Mouse (Mus musculus): ENCODE results near the gene Stat1.

The Stat1 gene

DNA sequence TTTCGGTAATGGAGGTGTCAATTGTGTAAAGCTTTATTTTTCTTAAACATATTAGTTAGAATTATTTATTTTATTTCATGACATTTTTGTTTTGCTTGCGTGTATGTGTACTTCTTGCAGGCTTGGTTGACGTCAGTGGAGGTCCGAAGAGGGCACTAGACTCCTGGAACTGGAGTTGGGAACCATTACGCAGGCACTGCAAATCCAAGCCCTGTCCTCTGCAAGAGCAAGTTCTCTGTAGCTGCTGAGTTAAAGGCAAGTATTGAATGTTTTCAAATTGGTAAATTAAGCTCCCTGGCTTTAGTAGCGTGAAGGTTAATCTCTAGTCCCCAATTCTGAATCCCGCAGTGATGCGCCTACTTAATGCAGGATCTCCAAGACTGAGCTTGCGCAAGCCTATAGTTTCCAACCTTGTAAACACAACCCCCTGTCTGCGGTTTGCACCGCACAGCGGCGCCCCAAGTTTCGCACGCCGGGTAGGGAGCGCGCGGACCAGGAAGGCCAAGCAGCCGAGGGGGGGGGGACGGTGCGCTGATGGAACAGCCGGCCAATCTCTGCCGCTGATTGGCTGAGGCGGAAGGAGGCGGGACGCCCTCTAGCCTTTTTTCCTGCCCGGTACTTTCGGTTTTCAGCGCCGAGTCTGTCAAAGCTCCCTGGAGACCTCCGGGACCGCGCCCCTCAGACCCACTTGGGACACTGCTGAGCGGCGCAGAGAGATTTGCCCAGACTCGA lies at the start of gene Stat1:
Gene Stat1, plus strand, starts transcription at position 581 of the 732 bp plus-strand sequence.
- DNase-seq (ENCODE audit: extremely low spot score, low spot score), result peak; percentile 96

DNA sequence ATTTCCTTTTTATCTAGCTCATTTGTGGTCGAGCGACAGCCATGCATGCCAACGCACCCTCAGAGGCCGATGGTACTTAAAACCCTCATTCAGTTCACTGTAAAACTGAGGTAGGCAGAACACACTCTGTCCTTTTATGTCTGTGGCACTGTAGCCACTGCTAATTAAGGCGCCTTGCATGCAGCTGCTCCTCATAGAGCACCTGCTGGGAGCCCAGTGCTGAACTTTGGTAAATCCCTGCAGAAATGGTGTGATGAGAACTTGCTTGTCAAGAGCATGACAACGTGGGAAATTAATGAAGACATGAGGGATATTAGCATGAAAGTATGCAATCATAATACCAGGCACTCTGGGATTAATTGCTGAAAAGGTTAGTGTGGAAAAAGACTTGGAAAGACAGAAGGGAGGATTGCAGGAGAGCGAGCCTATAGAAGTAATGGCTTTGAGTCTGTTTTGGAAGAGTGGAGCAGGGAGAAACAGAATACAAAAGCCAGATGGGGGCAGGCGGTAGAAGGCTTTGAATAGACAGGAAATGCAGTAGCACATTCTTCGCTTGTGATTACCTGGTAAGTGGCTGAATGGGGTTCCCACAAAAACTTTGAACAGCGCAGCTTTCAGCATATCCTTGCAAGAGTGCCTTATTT lies 39.4 kb upstream of the Stat1 start:
- DNase-seq (ENCODE audit: extremely low spot score, low spot score), result no peak

DNA sequence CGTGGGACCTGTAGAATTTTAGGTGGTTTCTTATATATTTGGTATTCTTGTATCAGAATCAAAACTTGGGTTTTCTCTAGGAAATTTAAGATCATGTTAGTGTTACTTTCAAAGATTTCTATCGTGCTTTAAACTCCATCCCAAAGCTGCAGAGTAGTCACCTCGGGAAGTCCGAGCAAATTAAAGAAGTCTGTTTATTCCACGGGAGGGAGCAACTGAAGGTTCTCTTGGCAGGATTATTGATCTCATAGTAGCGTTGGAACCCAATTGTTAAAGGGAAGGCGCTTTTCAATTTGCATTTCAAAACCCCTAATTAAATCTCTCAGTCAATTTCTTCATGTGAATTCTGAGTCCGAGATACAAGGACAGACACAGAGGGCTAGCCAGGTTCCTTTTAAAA lies 38.9 kb upstream of the Stat1 start:
- no peak for DNase-seq (ENCODE audit: extremely low spot score, low spot score)

DNA sequence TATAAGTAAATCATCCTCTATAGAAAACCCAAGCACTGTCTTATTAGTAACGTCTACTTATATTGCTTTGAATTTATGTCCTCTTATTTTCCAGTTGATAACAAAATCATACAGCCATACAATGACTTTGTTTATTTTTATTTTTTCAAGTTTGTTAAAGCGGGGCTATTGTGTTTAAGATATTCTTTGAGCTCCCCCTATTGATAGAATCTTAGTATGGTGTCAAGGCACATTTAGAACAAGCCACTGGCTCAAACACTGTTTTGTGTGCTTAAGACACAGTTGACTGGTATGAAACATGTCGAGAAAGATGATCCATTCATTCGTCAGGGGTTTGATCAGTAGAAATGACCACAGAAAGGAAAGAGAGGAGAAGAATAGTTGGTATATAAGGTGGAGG lies 33.0 kb upstream of the Stat1 start:
- no peak for DNase-seq (ENCODE audit: extremely low spot score, low spot score)

DNA sequence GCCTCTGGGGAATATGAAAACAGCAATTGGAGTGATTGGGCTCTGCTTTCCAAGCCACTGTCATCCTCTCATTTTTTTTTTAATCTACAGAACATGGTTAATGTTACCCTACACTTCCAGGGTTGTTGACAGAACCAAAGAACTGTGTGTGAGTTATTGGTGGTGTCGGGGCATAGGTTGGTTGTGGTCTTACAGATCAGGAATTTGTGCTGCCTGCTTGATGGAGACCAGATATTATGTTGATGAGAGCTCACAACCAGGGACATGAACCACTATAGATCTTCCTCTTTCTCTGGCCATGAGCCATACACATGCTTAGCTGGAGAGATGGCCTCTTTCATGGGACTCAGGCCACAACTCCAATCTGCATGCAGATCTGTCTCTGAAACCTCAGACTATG lies 32.1 kb upstream of the Stat1 start:
- DNase-seq (ENCODE audit: extremely low spot score, low spot score), result no peak

DNA sequence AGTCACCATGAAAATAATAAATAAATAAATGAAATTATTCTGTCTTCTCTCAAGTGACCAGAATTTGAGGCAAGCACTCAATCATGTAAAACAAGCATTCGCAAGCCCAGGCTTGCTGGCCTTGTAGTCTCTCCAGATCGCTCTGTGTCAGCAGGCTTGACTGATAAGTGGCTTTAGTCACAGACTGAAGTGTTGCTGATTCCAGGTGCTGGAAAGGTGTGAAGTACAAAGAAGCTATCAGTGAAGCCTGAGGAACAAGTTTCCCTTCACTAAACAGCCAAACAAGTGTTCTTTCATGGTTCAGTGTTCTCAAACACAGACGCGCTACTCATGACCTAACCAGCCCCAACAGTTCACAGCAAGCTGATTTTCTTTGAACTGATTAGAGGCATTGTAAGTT lies 30.6 kb upstream of the Stat1 start:
- DNase-seq (ENCODE audit: extremely low spot score, low spot score), result no peak

DNA sequence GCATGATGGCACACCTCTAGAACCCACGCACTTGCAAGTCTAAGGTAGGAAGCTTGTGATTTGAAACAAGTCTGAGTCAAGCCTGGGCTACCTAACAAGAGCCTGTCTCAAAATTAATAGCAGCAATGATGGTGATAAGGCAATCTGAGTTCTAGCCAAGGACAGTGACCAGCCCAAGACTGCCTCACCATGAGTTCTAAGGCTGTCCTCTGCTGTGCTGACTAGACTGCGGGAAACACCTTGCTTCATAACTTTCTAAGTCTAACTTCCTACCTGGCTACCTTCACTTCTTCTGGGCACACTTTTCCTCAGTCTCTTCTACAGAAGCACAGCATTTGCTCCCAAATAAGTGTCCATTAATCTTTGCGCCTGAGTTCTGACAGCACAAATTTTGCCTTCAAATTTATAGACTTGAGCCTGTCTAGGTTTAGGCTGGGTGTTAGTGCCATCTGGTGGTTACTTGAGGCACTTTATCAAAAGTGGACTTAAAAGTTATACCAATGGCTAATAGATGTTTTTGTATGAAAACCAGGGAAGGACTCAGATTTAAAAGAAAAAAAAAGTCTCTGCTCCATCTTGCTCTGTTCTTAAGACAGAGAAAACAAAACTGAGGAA lies 20.5 kb upstream of the Stat1 start:
- peak; percentile 22 for DNase-seq (ENCODE audit: extremely low spot score, low spot score)

DNA sequence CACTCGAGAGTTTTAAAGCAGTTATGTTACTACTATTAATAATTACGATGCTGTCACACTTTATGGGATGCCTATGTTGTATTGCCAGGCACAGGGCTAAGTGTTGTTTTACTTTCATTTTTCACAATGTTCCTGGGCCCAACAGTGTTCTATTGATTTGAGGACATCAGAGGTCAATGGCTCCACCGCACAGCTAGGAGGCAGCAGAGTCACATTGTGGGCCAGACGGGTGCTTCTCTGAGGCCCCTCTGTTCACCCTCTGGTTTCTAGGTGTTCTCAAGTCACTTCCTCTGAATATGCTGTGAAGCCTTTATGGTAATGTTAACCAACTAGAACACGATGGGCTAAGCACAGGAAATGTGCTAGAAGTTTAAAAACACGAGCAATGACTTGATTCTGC lies 18.7 kb upstream of the Stat1 start:
- no peak for DNase-seq (ENCODE audit: extremely low spot score, low spot score)

DNA sequence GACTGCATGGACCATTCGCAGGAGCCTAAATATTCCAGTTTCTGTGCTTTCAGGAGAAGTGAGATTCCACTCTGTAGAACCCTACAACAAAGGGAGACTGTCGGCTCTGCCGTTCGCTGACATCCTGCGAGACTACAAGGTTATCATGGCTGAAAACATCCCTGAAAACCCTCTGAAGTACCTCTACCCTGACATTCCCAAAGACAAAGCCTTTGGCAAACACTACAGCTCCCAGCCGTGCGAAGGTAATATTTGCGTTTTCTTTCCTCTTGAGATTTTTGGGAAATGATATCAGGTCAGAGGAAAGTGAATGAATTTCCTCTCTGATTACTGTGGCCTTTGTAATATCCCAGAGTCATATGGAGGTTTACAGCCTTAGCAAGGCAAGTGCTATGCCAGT lies 16.4 kb upstream of the Stat1 start:
- DNase-seq (ENCODE audit: extremely low spot score, low spot score), result no peak

DNA sequence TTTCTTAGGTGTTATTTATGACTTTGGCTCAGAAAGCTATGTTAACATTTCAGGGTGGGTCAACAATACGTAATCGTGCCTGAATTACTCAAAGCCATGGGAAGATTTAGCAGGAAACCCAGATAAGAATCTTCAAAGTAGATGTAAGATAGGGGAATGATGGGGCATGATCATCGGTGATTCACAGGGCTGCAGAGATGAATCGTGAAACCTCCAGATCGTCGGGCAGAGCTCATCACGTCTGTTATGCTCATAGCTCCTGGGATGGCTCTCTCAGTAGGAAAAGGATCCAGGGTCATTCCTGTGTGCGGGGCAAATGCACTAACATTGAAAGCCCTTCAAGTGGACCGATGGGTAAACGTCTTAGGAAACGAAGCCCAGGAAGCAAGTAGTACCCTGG lies 12.0 kb upstream of the Stat1 start:
- DNase-seq (ENCODE audit: extremely low spot score, low spot score), result no peak

DNA sequence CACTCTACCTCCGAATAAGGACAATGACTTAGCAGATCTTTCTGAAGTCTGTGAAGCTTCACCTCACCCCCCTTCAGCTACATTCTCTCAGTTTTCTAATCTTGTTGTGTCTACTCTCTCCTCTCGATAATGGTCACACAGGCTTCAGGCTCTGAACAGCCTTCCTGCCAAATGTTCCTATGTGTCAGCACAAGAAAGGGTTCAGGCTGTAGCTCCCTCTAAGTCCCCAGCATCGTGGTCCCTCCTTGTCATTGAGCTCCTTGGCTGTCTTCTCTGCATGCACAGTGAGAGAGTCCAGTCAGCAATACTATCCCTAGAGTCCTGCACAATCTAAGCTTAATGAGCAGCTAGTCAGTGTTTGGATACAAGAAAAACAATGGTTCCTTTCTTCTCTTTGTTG lies 8.0 kb upstream of the Stat1 start:
- no peak for DNase-seq (ENCODE audit: extremely low spot score, low spot score)

DNA sequence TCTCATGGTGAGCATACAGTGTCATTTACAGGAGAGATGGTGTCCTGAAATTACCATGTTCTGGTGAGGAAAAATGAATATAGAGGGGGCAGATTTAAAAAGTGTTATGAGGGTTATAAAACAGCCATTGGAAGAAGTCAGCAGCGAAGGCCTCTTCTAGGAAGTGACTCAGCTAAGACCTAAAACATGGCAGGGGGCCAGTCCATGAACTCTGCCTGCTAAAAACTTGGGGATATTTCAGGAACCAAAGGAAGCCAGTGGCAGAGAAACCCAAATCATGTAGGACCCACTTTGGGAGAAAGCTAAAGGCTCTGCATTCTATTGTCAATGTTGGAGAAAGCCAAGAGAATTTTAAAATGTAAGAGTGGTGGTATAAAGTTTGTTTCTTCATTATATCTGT lies 6.9 kb upstream of the Stat1 start:
- DNase-seq (ENCODE audit: extremely low spot score, low spot score), result no peak

DNA sequence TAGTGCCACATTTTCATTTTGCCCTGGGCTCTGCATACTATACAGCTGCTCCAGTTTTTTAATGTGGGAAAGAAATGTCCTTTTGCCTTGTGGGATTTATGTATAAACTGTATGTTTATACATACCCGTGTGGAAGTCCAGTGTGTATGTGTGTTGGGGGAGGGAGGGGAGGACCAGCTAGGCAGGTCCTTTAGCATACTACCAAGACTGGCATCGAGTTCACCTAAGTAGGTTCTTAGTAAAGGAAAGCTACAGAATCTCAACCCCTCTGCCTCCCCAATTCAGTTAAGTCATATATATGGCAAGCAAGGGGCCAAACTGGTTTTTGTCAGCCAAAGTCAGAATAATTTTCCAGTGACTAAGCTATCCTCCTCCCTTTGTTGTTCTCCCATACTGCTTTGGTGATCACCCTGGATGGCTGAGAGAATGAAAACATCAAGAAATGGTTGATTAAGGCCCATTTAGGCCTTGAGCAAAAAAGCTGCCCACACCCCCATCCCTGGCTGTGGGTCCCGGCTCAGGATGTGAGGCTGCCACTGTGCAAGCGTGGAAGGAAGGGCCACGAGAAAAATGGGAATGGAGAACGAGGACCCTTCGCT lies 6.1 kb upstream of the Stat1 start:
- DNase-seq (ENCODE audit: extremely low spot score, low spot score), result no peak

DNA sequence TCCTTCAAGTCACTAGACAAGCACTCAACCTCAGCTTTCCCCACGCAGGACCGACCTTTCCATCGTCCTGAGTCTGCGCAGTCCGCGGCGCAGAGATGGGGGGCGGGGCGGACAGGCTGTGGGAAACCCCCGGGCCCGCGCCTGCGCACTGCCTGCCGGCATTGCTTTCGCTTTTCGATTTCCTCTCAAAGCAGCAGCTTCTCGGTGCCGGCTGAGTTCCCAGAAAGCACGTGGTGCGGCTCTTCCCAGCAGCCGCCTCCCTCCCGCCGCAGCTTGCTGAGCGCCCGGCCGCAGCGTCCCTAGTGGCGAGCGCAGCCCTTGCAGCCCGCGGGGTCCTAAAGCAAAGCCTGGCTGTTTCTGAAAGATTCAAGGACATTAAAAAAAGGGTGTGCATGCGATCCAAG lies 5.6 kb upstream of the Stat1 start:
- peak; percentile 98 for DNase-seq (ENCODE audit: extremely low spot score, low spot score)

DNA sequence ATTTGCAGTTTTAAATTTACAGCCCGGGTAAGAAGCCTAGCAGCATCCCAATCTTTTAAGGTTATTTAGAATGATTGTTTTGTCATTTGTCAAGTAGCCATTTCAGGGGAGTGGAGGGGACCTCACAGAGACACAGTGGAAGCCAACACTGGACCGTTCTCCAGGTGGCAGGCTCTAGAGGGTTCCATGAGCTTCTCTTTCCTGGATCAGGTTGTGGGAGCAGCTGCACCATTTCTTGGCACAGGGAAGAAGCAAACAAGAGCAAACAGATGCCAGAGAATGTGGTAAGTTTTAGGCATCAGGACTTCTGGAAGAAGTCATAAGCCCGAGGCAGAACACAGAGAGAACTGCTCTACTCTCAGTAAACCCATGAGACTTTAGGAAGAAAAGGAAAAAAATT lies 2.8 kb upstream of the Stat1 start:
- no peak for DNase-seq (ENCODE audit: extremely low spot score, low spot score)

DNA sequence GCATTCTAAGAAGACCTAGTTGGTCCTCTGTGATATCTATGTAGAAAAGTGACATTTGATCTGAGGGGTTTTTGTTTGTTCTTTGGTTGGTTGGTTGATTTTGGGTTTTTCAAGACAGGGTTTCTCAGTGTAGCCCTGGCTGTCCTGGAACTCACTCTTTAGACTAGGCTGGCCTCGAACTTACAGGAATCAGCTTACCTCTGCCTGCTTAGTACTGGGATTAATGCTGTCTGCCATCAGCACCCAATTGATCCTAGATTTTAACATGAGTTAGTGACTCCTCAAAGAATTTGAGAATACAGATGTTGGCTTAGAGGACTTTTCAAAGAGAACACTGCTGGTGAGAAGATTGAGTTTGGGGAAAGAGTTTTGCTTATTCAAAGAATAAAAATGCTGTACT lies 1.5 kb upstream of the Stat1 start:
- DNase-seq (ENCODE audit: extremely low spot score, low spot score), result no peak

DNA sequence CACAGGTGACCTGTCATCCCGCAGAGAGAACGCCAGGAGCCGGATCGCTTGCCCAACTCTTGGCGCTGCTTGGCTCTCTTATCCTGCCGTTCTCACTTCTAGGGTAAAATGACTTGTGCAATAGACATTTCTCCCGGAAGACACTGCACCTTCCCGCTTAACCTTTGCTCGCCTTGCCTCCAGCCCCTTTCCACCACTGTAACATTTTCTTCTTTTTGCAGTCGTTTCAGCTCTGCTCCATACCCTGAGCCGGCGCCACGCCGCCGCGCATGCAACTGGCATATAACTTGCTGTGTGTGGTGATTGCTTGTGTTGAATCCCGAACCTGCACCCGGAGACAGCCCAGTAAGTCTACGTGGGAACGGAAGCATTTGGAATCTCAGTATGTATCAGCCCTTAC lies 451 bp downstream of the Stat1 start:
- DNase-seq (ENCODE audit: extremely low spot score, low spot score), result peak; percentile 41

DNA sequence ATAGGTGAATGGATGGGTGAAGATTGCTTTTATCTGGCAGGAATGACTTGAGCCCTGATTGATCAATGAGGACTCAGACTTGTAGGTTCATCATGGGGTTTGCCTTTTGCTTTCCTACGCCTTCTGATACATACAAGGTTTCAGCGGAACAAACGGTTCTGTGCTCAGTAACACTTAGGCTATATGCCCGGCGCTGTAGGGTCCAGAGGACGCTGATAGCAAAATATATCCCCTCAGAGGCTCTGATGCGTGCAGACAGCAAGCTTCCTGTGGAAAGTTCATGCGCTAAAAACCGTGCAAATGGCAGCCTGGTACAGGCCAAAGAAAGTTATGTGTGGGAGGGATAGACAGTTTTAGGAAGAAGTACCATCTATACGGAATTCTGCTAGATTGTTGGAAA lies 951 bp downstream of the Stat1 start:
- no peak for DNase-seq (ENCODE audit: extremely low spot score, low spot score)

DNA sequence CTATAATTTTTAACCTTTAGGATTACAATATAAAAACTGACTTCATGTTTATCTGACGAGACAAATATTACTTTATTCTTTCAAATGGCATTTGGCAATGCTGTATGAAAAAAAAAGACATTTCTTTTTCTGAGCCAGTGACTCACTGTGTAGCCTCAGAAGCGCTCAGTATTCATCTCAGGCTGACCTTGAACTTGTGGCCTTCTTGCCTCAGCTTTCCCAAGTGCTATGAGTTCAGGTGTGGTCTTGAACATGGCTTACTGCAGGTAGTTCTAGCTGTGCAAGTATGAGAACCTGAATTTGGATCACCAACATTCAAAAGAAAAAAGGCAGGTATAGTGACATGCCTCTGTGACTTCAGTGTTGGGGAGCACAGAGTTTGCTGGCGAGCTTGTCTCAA lies 1.8 kb downstream of the Stat1 start:
- no peak for DNase-seq (ENCODE audit: extremely low spot score, low spot score)

DNA sequence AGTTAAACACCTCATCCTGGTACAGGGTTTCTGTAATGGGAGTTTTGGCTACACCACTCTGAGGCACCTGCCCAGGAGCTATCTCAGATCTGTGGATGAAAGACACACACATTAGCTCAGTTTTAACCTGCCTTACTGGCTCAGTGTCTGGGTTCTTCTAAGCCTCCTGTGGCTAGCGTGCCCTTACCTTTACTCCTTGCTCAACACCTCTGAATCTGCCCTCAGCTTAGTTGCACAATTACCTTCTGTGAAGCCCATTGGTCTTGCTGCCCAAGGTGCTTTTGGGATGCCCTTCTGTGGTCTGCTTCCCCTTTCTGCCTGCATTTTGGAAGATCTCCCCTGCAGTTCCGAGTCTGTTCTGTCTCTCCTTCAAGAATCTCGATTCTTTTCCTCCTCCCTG lies 5.6 kb downstream of the Stat1 start:
- no peak for DNase-seq (ENCODE audit: extremely low spot score, low spot score)

DNA sequence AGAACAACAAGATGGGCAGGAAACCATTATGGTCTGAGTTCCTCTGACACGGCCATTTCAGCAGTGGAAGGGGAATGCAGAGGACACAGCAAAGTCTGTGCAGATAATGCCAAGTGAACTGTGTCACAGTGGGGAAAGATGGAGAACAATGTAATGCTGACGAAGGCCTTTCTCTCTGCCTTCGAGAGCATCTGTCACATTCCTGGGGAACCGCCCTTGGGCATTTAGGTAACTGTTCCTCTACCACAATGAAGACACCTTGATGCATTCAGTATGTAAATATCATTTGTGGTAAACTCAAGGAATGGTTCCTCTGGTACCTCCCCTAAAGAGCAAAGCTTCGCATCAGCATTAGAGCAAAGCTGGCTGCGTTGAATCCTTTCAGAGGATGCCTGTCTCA lies 8.1 kb downstream of the Stat1 start:
- no peak for DNase-seq (ENCODE audit: extremely low spot score, low spot score)

DNA sequence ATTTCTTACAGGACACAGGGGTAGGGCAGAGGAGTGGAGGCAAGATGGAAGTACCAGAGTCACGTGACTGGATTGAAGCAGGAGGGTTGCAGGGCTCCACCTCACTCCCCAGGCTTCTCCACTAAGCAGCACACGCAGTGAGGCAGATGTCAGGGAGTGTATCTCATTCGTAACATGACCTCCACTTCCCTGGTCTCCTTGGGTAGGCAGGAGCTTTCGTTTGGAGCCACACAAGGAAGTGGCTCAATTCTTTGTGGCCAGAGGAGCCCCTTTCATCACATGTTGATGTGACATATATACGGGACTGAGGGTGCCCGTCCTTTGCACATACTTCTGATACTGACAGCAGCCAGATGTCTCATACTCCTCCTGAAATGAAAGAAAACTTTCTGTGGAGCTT lies 10.6 kb downstream of the Stat1 start:
- no peak for DNase-seq (ENCODE audit: extremely low spot score, low spot score)

Measured in neural tube, embryonic 10.5 days (tissue).